ENCODE assay signal across 10 mouse cellular contexts in the genomic region with DNA sequence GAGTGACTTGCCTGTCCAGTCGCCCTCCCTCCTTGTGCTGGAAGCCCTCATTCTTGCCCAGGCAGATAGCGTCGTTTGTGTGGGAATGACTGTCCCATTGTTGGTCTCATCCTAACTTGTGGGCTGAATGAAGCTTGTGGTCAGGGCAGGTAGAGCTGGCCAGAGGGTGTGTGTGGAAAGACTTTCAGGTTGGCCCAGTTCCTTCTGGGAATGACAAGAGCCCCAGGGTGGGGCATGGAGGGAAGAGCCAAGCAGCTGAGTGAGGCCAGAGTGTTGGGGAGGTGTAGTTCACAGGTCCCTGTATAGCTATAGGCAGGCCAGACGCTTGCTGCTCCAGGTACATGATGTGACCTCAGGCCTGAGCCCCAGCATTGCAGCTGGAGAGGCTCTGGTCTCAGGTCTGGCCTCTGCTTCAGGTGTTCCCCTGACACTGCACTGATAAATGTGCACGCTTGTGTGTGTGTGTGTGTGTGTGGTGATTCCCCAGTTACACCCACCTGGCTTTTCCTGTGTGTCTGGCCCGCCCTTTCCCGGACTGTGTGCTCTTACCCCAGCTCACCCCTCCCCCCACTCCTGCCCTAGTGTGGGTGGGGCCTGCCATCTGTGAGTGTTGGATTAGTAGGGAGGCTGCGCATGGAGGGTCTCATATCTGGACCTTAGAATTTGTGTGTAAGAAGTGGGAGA. TPM values are rescaled to one million over a fixed set of nuclear protein-coding genes. Genes with fewer than 3 reads are reported as not detected.
DNase-seq lines count a peak whose midpoint lies in the region; ATAC-seq and TF ChIP-seq lines count a peak whose summit lies in the region.
"Had no signal": no experiment of that assay in that cellular context is flagged by ENCODE, and none has a peak within 500 bp of the region (broad histone marks: within the 10 kb centered on the region; RNA-seq: fewer than 3 reads in every experiment).

No protein-coding gene starts in this region.

- H3K9me3 ChIP-seq in midbrain, embryonic 12.5 days = no peaks in the 10 kb centered on the region
- no peaks in the 10 kb centered on the region for H3K9me3 ChIP-seq in midbrain, embryonic 14.5 days (ENCODE audit: control insufficient read depth, low read length)
- no peaks in the 10 kb centered on the region for H3K9me3 ChIP-seq in liver, embryonic 13.5 days (replicated peaks)
- H3K9me3 ChIP-seq in stomach, postnatal 0 days (ENCODE audit: control insufficient read depth, low read length) = no peaks in the 10 kb centered on the region

- TF ChIP-seq CTCF in stomach, postnatal 0 days (IDR thresholded peaks at IDR 0.05; ENCODE audit: low read depth) = no peak

- H3K4me3 ChIP-seq in midbrain, embryonic 12.5 days = no peak overlapping the region
- H3K4me3 ChIP-seq in midbrain, embryonic 14.5 days (replicated peaks; ENCODE audit: low read depth, low read length) = no peak overlapping the region
- no peak overlapping the region for H3K4me3 ChIP-seq in liver, embryonic 13.5 days (replicated peaks)
- no peak overlapping the region for H3K4me3 ChIP-seq in stomach, postnatal 0 days (ENCODE audit: low read depth, low read length)

- H3K9ac ChIP-seq in midbrain, embryonic 12.5 days (replicated peaks) = 0 out of 2 replicates have a peak overlapping the region, but pooled peaks have one; percentile 25
- H3K9ac ChIP-seq in midbrain, embryonic 14.5 days (replicated peaks; ENCODE audit: low read length) = no peak overlapping the region
- H3K9ac ChIP-seq in liver, embryonic 13.5 days = peak overlapping the region; percentile 57
- H3K9ac ChIP-seq in stomach, postnatal 0 days (ENCODE audit: low read length) = no peak overlapping the region

- 0 out of 2 replicates have a peak overlapping the region, but pooled peaks have one; percentile 20 for H3K27ac ChIP-seq in midbrain, embryonic 12.5 days (replicated peaks)
- no peak overlapping the region for H3K27ac ChIP-seq in midbrain, embryonic 14.5 days (replicated peaks; ENCODE audit: low read depth, low read length)
- peak overlapping the region; percentile 50 for H3K27ac ChIP-seq in liver, embryonic 13.5 days
- H3K27ac ChIP-seq in stomach, postnatal 0 days (replicated peaks) = peak overlapping the region; percentile 41; the same call in 1 of the 2 replicates

- H3K4me1 ChIP-seq in midbrain, embryonic 12.5 days = peaks cover 36% of the 10 kb centered on the region
- peaks cover 14% of the 10 kb centered on the region; the same call in 1 of the 2 replicates for H3K4me1 ChIP-seq in midbrain, embryonic 14.5 days (ENCODE audit: control insufficient read depth, insufficient read depth, low read length)
- H3K4me1 ChIP-seq in liver, embryonic 13.5 days (replicated peaks) = peaks cover 64% of the 10 kb centered on the region
- H3K4me1 ChIP-seq in stomach, postnatal 0 days (replicated peaks; ENCODE audit: control insufficient read depth, insufficient read depth) = peaks cover 7% of the 10 kb centered on the region

- no peaks in the 10 kb centered on the region for H3K27me3 ChIP-seq in midbrain, embryonic 12.5 days
- H3K27me3 ChIP-seq in midbrain, embryonic 14.5 days (ENCODE audit: control insufficient read depth, insufficient read depth, low read length) = no peaks in the 10 kb centered on the region
- no peaks in the 10 kb centered on the region for H3K27me3 ChIP-seq in liver, embryonic 13.5 days
- no peaks in the 10 kb centered on the region for H3K27me3 ChIP-seq in stomach, postnatal 0 days (ENCODE audit: control insufficient read depth, insufficient read depth, low read length)

- no peak for ATAC-seq in midbrain, embryonic 12.5 days (ENCODE audit: low FRiP score, low read depth)
- ATAC-seq in midbrain, embryonic 14.5 days (ENCODE audit: low FRiP score, low TSS enrichment) = no peak
- ATAC-seq in liver, embryonic 13.5 days (ENCODE audit: low read depth) = peak; percentile 82
- peak; percentile 68 for ATAC-seq in stomach, postnatal 0 days (ENCODE audit: low FRiP score, low TSS enrichment)

- no peak overlapping the region for H3K4me2 ChIP-seq in midbrain, embryonic 12.5 days (replicated peaks)
- no peak overlapping the region for H3K4me2 ChIP-seq in midbrain, embryonic 14.5 days (ENCODE audit: low read length)
- peak overlapping the region; percentile 38; the same call in 1 of the 2 replicates for H3K4me2 ChIP-seq in liver, embryonic 13.5 days
- no peak overlapping the region for H3K4me2 ChIP-seq in stomach, postnatal 0 days (replicated peaks; ENCODE audit: low read depth)

- H3K36me3 ChIP-seq in midbrain, embryonic 12.5 days = peaks cover 41% of the 10 kb centered on the region
- H3K36me3 ChIP-seq in midbrain, embryonic 14.5 days (ENCODE audit: control insufficient read depth, insufficient read depth, low read length) = peaks cover 48% of the 10 kb centered on the region
- H3K36me3 ChIP-seq in liver, embryonic 13.5 days = peaks cover 86% of the 10 kb centered on the region
- H3K36me3 ChIP-seq in stomach, postnatal 0 days (ENCODE audit: control insufficient read depth, insufficient read depth, low read length) = peaks cover 21% of the 10 kb centered on the region

- peak; percentile 39 to 52 for DNase-seq in adrenal gland, postnatal 36 days
- DNase-seq in adrenal gland, adult 2 months = no peak
- DNase-seq in midbrain, embryonic 14.5 days = no peak
- peak; percentile 58 for DNase-seq in liver, embryonic 13.5 days
- peak; percentile 78 for DNase-seq in stomach, postnatal 0 days (ENCODE audit: low spot score)
- no peak for DNase-seq in frontal cortex, postnatal 25 days (ENCODE audit: low spot score in 2 of 2)
- DNase-seq in thymus, adult 18-20 months = no peak
- DNase-seq: cerebellum, adult 9-10 months; heart, postnatal 10 days had no signal

- 67% methylated on average over 8 of the region's 8 CpGs for WGBS in midbrain, embryonic 12.5 days
- 77% methylated on average over 8 of the region's 8 CpGs for WGBS in midbrain, embryonic 14.5 days
- 40% methylated on average over 8 of the region's 8 CpGs for WGBS in liver, embryonic 13.5 days (ENCODE audit: insufficient replicate concordance)
- 40% methylated on average over 8 of the region's 8 CpGs for WGBS in stomach, postnatal 0 days

- no peak for TF ChIP-seq EP300 in stomach, postnatal 0 days (optimal IDR thresholded peaks at IDR 0.05)

RNA-seq across cellular contexts. Expression of gene Pgs1, which starts 21.5 kb away (rescaled TPM):
- 10 to 100 TPM; 54.7 to 58.7 TPM for total RNA-seq in adrenal gland, postnatal 36 days (2021)
- total RNA-seq in adrenal gland, adult 2 months (2021) = 10 to 100 TPM; 53.9 to 54.5 TPM
- polyA plus RNA-seq in adrenal gland, adult 2 months (2012; rRNA removed) = 99.4 and 165 TPM in 2 replicates
- 47.5 and 48.9 TPM in 2 replicates for polyA plus RNA-seq in midbrain, embryonic 12.5 days (2016; fragmentation: Nextera tagmentation; extraction: Ambion mirVana)
- polyA plus RNA-seq in midbrain, embryonic 14.5 days (2014; fragmentation: Nextera tagmentation; extraction: Ambion mirVana) = 47.9 and 51.4 TPM in 2 replicates
- 18.1 and 19.4 TPM in 2 replicates for polyA plus RNA-seq in liver, embryonic 13.5 days (2015; fragmentation: Nextera tagmentation; extraction: Ambion mirVana)
- 28.7 and 29.4 TPM in 2 replicates for polyA plus RNA-seq in stomach, postnatal 0 days (2015; fragmentation: Nextera tagmentation; extraction: Ambion mirVana)

RNA-seq across cellular contexts. Expression of gene Socs3, which starts 37.8 kb away (rescaled TPM):
- total RNA-seq in adrenal gland, postnatal 36 days (2021) = 10 to 100 TPM in 1 of 2 experiments, 1 to 10 TPM in 1; 6.6 to 17.5 TPM
- 1 to 10 TPM; 3.2 to 6.9 TPM for total RNA-seq in adrenal gland, adult 2 months (2021)
- polyA plus RNA-seq in adrenal gland, adult 2 months (2012; rRNA removed) = 14.1 and 14.8 TPM in 2 replicates
- polyA plus RNA-seq in midbrain, embryonic 12.5 days (2016; fragmentation: Nextera tagmentation; extraction: Ambion mirVana) = 10.7 and 13.2 TPM in 2 replicates
- polyA plus RNA-seq in midbrain, embryonic 14.5 days (2014; fragmentation: Nextera tagmentation; extraction: Ambion mirVana) = 4.3 and 7.2 TPM in 2 replicates
- 6.7 and 6.9 TPM in 2 replicates for polyA plus RNA-seq in liver, embryonic 13.5 days (2015; fragmentation: Nextera tagmentation; extraction: Ambion mirVana)
- polyA plus RNA-seq in stomach, postnatal 0 days (2015; fragmentation: Nextera tagmentation; extraction: Ambion mirVana) = 13.5 and 15.7 TPM in 2 replicates

Comparison
In these comparisons a context has a peak if more than half of its experiments do, and no peak if none do; other contexts are left out.
1. DNase-seq: peak in adrenal gland, postnatal 36 days (2 of 2), liver, embryonic 13.5 days (single experiment) and stomach, postnatal 0 days (single experiment); none in adrenal gland, adult 2 months (single experiment), midbrain, embryonic 14.5 days (single experiment), frontal cortex, postnatal 25 days (0 of 2) and thymus, adult 18-20 months (0 of 2).
2. H3K9ac ChIP-seq: peak in midbrain, embryonic 12.5 days (single experiment) and liver, embryonic 13.5 days (single experiment); none in midbrain, embryonic 14.5 days (single experiment) and stomach, postnatal 0 days (single experiment).
3. ATAC-seq: peak in liver, embryonic 13.5 days (single experiment) and stomach, postnatal 0 days (single experiment); none in midbrain, embryonic 12.5 days (single experiment) and midbrain, embryonic 14.5 days (single experiment).